Mouse (Mus musculus) layer of hippocampus, postnatal 14 days (tissue): ENCODE measurements around the gene Tnrc6b. TPM values are rescaled to one million over a fixed set of nuclear protein-coding genes. Genes with fewer than 3 reads are reported as not detected.
A peak's percentile ranks its signal among the peaks of the same experiment; 100 is the strongest.
"Not testable (repeated sequence)": the region's sequence is repeated elsewhere in the genome, so short reads cannot be mapped to it uniquely, and the experiment has no call there.

ENCODE experiments used
- DNase-seq, 2 experiments: peaks; one replicate each; pipeline ENCODE4 v3.0.0; 2021 to 2022; ENCODE audit warnings: low spot score in 2 of 2, mixed read lengths in 1 of 2
- total RNA-seq, 2 experiments: library from RNA; stranded (reverse); gene quantifications; 2 replicates each; pipeline ENCODE4 v1.2.3; 2021

Tnrc6b gene
- total RNA-seq, 2 experiments from 2014 or later, result 110 to 128 TPM

GRCm38 (mm10) chr15:80910183-80910582 is 199.1 kb downstream of the Tnrc6b start:
- DNase-seq, result no peak

GRCm38 (mm10) chr15:80910790-80911531 is 199.8 kb downstream of the Tnrc6b start:
- no peak for DNase-seq

- DNase-seq, result no peak
These were observed 201.1 kb downstream of the Tnrc6b start for GRCm38 (mm10) chr15:80912175-80912574.

GRCm38 (mm10) chr15:80913803-80914202 is 202.7 kb downstream of the Tnrc6b start:
- DNase-seq, result no peak

GRCm38 (mm10) chr15:80915850-80916249 is 204.7 kb downstream of the Tnrc6b start:
- no peak for DNase-seq

GRCm38 (mm10) chr15:80916621-80917020 is 205.5 kb downstream of the Tnrc6b start:
- no peak for DNase-seq

- DNase-seq, result no peak
These were observed 209.2 kb downstream of the Tnrc6b start for GRCm38 (mm10) chr15:80920346-80920745.

- no peak for DNase-seq
These were observed 210.7 kb downstream of the Tnrc6b start for GRCm38 (mm10) chr15:80921781-80922180.

GRCm38 (mm10) chr15:80924211-80924610 is 213.1 kb downstream of the Tnrc6b start:
- DNase-seq, result no peak

- no peak for DNase-seq
These were observed 217.8 kb downstream of the Tnrc6b start for GRCm38 (mm10) chr15:80928811-80929355.

- no peak for DNase-seq
These were observed 219.0 kb downstream of the Tnrc6b start for GRCm38 (mm10) chr15:80930048-80930571.

- DNase-seq, result not testable (repeated sequence)
These were observed 219.7 kb downstream of the Tnrc6b start for GRCm38 (mm10) chr15:80930676-80931320.

- DNase-seq, result no peak
These were observed 220.3 kb downstream of the Tnrc6b start for GRCm38 (mm10) chr15:80931345-80931960.

GRCm38 (mm10) chr15:80934841-80935240 is 223.7 kb downstream of the Tnrc6b start:
- DNase-seq, result no peak

- DNase-seq, result no peak
These were observed 225.6 kb downstream of the Tnrc6b start for GRCm38 (mm10) chr15:80936686-80937085.

- DNase-seq, result no peak
These were observed 227.5 kb downstream of the Tnrc6b start for GRCm38 (mm10) chr15:80938615-80939014.

GRCm38 (mm10) chr15:80939401-80939800 is 228.3 kb downstream of the Tnrc6b start:
- DNase-seq, result no peak

GRCm38 (mm10) chr15:80941468-80942040 is 230.4 kb downstream of the Tnrc6b start:
- no peak for DNase-seq

GRCm38 (mm10) chr15:80945851-80946250 is 234.7 kb downstream of the Tnrc6b start:
- DNase-seq, result peak in 1 of 2 experiments; percentile 35

GRCm38 (mm10) chr15:80948145-80949135 is 237.3 kb downstream of the Tnrc6b start, which contains the start of gene Adsl:
Gene Adsl, plus strand, starts transcription at chr15:80948490.
- peak; percentile 88 to 89 for DNase-seq
